Mouse (Mus musculus) MEL (cell line): Measurements from ENCODE around the gene Pak6.

ENCODE experiments used
- CTCF ChIP-seq, 3 experiments: IDR thresholded peaks in 2 of 3; conservative IDR thresholded peaks in 1 of 3; 2 replicates each; pipeline ENCODE4 v1.5.1; 2011 to 2012; ENCODE audit warnings: low read length in 3 of 3, low read depth in 2 of 3, mild to moderate bottlenecking in 2 of 3, improper control_type of control experiment in 1 of 3, inconsistent platforms in 1 of 3, mixed read lengths in 1 of 3, moderate library complexity in 1 of 3; ENCODE audit not compliant: control insufficient read depth in 1 of 3, insufficient read depth in 1 of 3, poor library complexity in 1 of 3, severe bottlenecking in 1 of 3
- ELF1 ChIP-seq: IDR thresholded peaks from 2 replicates; pipeline ENCODE4 v1.6.1; 2014; ENCODE audit warnings: low read depth, mild to moderate bottlenecking, inconsistent platforms, low read length, improper control_type of control experiment, moderate library complexity
- USF1 ChIP-seq: IDR thresholded peaks from 2 replicates; pipeline ENCODE4 v1.6.1; 2014; ENCODE audit warnings: low read depth, mild to moderate bottlenecking, inconsistent platforms, low read length, improper control_type of control experiment, moderate library complexity
- ZKSCAN1 ChIP-seq: IDR thresholded peaks from 2 replicates; pipeline ENCODE4 v1.6.1; 2012; ENCODE audit warnings: low read depth, mild to moderate bottlenecking, inconsistent platforms, low read length, improper control_type of control experiment, moderate library complexity

DNA sequence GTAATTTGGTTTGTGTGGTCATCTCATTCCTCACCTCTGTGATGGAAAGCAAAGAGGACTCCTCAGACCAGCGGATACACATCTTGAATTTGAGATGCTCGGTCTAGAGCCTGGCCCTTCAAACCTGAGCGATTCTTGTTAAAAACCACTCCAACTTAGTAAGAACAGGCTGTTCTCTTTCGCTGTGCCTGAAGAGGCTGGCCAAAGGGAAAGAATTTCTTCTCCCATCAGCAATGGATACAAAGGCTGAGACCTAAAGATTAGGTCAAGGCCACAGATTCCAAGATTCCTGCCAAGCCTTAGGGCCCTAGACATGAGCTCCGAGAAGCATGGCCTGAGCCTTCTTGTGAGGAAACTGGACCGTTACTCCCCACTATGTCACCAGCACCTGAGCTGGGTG is 17.8 kb downstream of the Pak6 start:
- TF ChIP-seq ZKSCAN1: no peak
- TF ChIP-seq USF1: no peak
- no peak for TF ChIP-seq CTCF (IDR thresholded peaks at IDR 0.05 in 2 of 3, conservative IDR thresholded peaks at IDR 0.05 in 1 of 3; ENCODE audit: control insufficient read depth in 1 of 3, insufficient read depth in 1 of 3, low read depth in 2 of 3, low read length in 3 of 3, poor library complexity in 1 of 3, severe bottlenecking in 1 of 3)
- no peak for TF ChIP-seq ELF1
